Mouse (Mus musculus): ENCODE results near the gene Ntm.
A peak's percentile ranks its signal among the peaks of the same experiment; 100 is the strongest.

The Ntm gene

GRCm38 (mm10) chr9:29106771-29107170, 856.2 kb downstream of the Ntm start:
- DNase-seq: no peak

GRCm38 (mm10) chr9:29104442-29104841, 858.5 kb downstream of the Ntm start:
- DNase-seq: no peak

- no peak for DNase-seq
These were observed 858.9 kb downstream of the Ntm start for GRCm38 (mm10) chr9:29103993-29104392.

GRCm38 (mm10) chr9:29100624-29101023, 862.3 kb downstream of the Ntm start:
- DNase-seq: no peak

- DNase-seq: peak in 1 of 2 experiments; percentile 3
These were observed 870.5 kb downstream of the Ntm start for GRCm38 (mm10) chr9:29092443-29092842.

GRCm38 (mm10) chr9:29088657-29089056, 874.3 kb downstream of the Ntm start:
- no peak for DNase-seq

GRCm38 (mm10) chr9:29087656-29088055, 875.3 kb downstream of the Ntm start:
- DNase-seq: no peak

- DNase-seq: no peak
These were observed 875.8 kb downstream of the Ntm start for GRCm38 (mm10) chr9:29087171-29087570.

GRCm38 (mm10) chr9:29075924-29076577, 886.9 kb downstream of the Ntm start:
- DNase-seq: no peak

- DNase-seq: no peak
These were observed 887.7 kb downstream of the Ntm start for GRCm38 (mm10) chr9:29075243-29075642.

- DNase-seq: no peak
These were observed 888.4 kb downstream of the Ntm start for GRCm38 (mm10) chr9:29074494-29074893.

GRCm38 (mm10) chr9:29071997-29072396, 890.9 kb downstream of the Ntm start:
- no peak for DNase-seq

GRCm38 (mm10) chr9:29067572-29067971, 895.4 kb downstream of the Ntm start:
- no peak for DNase-seq

GRCm38 (mm10) chr9:29060293-29060692, 902.6 kb downstream of the Ntm start:
- DNase-seq: no peak

- DNase-seq: no peak
These were observed 904.1 kb downstream of the Ntm start for GRCm38 (mm10) chr9:29058811-29059210.

GRCm38 (mm10) chr9:29055637-29056036, 907.3 kb downstream of the Ntm start:
- no peak for DNase-seq

GRCm38 (mm10) chr9:29036466-29036865, 926.5 kb downstream of the Ntm start:
- no peak for DNase-seq

GRCm38 (mm10) chr9:29036058-29036457, 926.9 kb downstream of the Ntm start:
- no peak for DNase-seq

GRCm38 (mm10) chr9:29026410-29026809, 936.5 kb downstream of the Ntm start:
- no peak for DNase-seq

- DNase-seq: no peak
These were observed 937.3 kb downstream of the Ntm start for GRCm38 (mm10) chr9:29025603-29026002.

GRCm38 (mm10) chr9:29025104-29025503, 937.8 kb downstream of the Ntm start:
- DNase-seq: no peak

- DNase-seq: no peak
These were observed 946.1 kb downstream of the Ntm start for GRCm38 (mm10) chr9:29016879-29017278.

- no peak for DNase-seq
These were observed 949.1 kb downstream of the Ntm start for GRCm38 (mm10) chr9:29013881-29014280.

- no peak for DNase-seq
These were observed 950.4 kb downstream of the Ntm start for GRCm38 (mm10) chr9:29012541-29012940.

- no peak for DNase-seq
These were observed 951.5 kb downstream of the Ntm start for GRCm38 (mm10) chr9:29011476-29011875.
